Comparison of ENCODE assay signal across 28 mouse cellular contexts in the genomic region with DNA sequence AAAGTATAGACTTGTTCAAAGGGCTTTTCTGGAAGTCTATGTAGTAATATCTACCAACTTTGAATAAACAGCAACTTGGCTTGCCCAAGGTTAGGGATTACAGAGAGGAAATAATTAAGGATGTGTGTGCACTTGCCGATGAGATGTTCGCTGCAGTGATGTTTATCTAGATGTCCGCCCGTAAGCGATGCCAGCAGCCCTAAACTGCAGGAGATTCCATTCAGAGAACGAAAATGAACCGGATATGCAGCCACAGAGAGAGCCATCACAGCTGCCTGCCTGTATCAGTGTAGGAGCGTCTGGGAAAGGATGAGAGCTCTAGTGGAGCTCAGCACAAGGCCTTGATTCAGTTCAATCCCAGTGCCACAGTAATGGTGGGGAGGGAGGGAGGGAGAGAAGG. TPM values are rescaled to one million over a fixed set of nuclear protein-coding genes. Genes with fewer than 3 reads are reported as not detected.
DNase-seq lines count a peak whose midpoint lies in the region; ATAC-seq and TF ChIP-seq lines count a peak whose summit lies in the region.
"Had no signal": no experiment of that assay in that cellular context is flagged by ENCODE, and none has a peak within 500 bp of the region (broad histone marks: within the 10 kb centered on the region; RNA-seq: fewer than 3 reads in every experiment).

No protein-coding gene starts in this region.

- intact Hi-C loops in heart, postnatal 25 days (cut with DNase I): no loop called here

- H3K4me2 ChIP-seq in intestine, embryonic 15.5 days (replicated peaks): no peak overlapping the region
- H3K4me2 ChIP-seq in intestine, embryonic 16.5 days (ENCODE audit: low read depth, low read length): no peak overlapping the region
- H3K4me2 ChIP-seq in lung, embryonic 14.5 days: no peak overlapping the region
- no peak overlapping the region for H3K4me2 ChIP-seq in stomach, embryonic 15.5 days
- H3K4me2 ChIP-seq: heart, embryonic 13.5 days; hindbrain, embryonic 15.5 days; limb, embryonic 12.5 days; midbrain, embryonic 13.5 days; neural tube, embryonic 13.5 days had no signal

- no peak for TF ChIP-seq CTCF in lung, embryonic 14.5 days (IDR thresholded peaks at IDR 0.05; ENCODE audit: low read depth)

- peak; percentile 65 for DNase-seq in lung, embryonic 14.5 days
- peak; percentile 39 for DNase-seq in lung, postnatal 14 days
- DNase-seq in gastrocnemius, postnatal 25 days: no peak
- no peak for DNase-seq in heart, postnatal 25 days (ENCODE audit: low spot score)
- DNase-seq: adrenal gland, postnatal 10 days; cerebellum, adult 11 months; cerebellum, adult 9-10 months; cerebellum, postnatal 36 days; gastrocnemius, adult 2 months; heart, postnatal 10 days; kidney, postnatal 25 days; thymus, adult 18-20 months; thymus, postnatal 25 days had no signal

- no peaks in the 10 kb centered on the region for H3K27me3 ChIP-seq in intestine, embryonic 15.5 days (replicated peaks)
- H3K27me3 ChIP-seq in intestine, embryonic 16.5 days (replicated peaks; ENCODE audit: control insufficient read depth, insufficient read depth, low read length): no peaks in the 10 kb centered on the region
- no peaks in the 10 kb centered on the region for H3K27me3 ChIP-seq in lung, embryonic 14.5 days (ENCODE audit: insufficient read depth, low read length)
- no peaks in the 10 kb centered on the region; the same call in 1 of the 2 replicates for H3K27me3 ChIP-seq in stomach, embryonic 15.5 days (replicated peaks)
- H3K27me3 ChIP-seq: hindbrain, embryonic 15.5 days; midbrain, embryonic 13.5 days had no signal

- no peaks in the 10 kb centered on the region for H3K36me3 ChIP-seq in intestine, embryonic 15.5 days
- H3K36me3 ChIP-seq in intestine, embryonic 16.5 days (ENCODE audit: control insufficient read depth, insufficient read depth, low read length): no peaks in the 10 kb centered on the region
- H3K36me3 ChIP-seq in lung, embryonic 14.5 days (ENCODE audit: insufficient read depth): no peaks in the 10 kb centered on the region
- H3K36me3 ChIP-seq in stomach, embryonic 15.5 days: no peaks in the 10 kb centered on the region
- H3K36me3 ChIP-seq: G1E; heart, embryonic 13.5 days; hindbrain, embryonic 10.5 days; hindbrain, embryonic 15.5 days; limb, embryonic 12.5 days; midbrain, embryonic 13.5 days; neural tube, embryonic 13.5 days had no signal

- H3K4me3 ChIP-seq in intestine, embryonic 15.5 days (replicated peaks): no peak overlapping the region
- no peak overlapping the region for H3K4me3 ChIP-seq in intestine, embryonic 16.5 days (ENCODE audit: low read length)
- H3K4me3 ChIP-seq in lung, embryonic 14.5 days (ENCODE audit: low read depth, low read length): no peak overlapping the region
- no peak overlapping the region for H3K4me3 ChIP-seq in stomach, embryonic 15.5 days (replicated peaks)
- H3K4me3 ChIP-seq: gastrocnemius, adult 2 months; heart, embryonic 13.5 days; hindbrain, embryonic 10.5 days; hindbrain, embryonic 15.5 days; layer of hippocampus, adult 2 months; left cerebral cortex, adult 2 months; limb, embryonic 12.5 days; midbrain, embryonic 13.5 days; neural tube, embryonic 13.5 days had no signal

- H3K27ac ChIP-seq in intestine, embryonic 15.5 days: 0 out of 2 replicates have a peak overlapping the region, but pooled peaks have one; percentile 11
- H3K27ac ChIP-seq in intestine, embryonic 16.5 days (ENCODE audit: low read length): no peak overlapping the region
- H3K27ac ChIP-seq in lung, embryonic 14.5 days (ENCODE audit: low read depth): no peak overlapping the region; the same call in 1 of the 2 replicates
- H3K27ac ChIP-seq in stomach, embryonic 15.5 days: peak overlapping the region; percentile 16; the same call in 1 of the 2 replicates
- H3K27ac ChIP-seq: gastrocnemius, adult 2 months; heart, embryonic 13.5 days; hindbrain, embryonic 10.5 days; hindbrain, embryonic 15.5 days; layer of hippocampus, adult 2 months; left cerebral cortex, adult 2 months; limb, embryonic 12.5 days; midbrain, embryonic 13.5 days; neural tube, embryonic 13.5 days had no signal

- 36% methylated on average over 8 of the region's 8 CpGs for WGBS in intestine, embryonic 15.5 days
- 46% methylated on average over 8 of the region's 8 CpGs for WGBS in intestine, embryonic 16.5 days
- 36% methylated on average over 8 of the region's 8 CpGs for WGBS in lung, embryonic 14.5 days
- 40% methylated on average over 8 of the region's 8 CpGs for WGBS in stomach, embryonic 15.5 days

- H3K9ac ChIP-seq in intestine, embryonic 15.5 days: no peak overlapping the region
- no peak overlapping the region for H3K9ac ChIP-seq in intestine, embryonic 16.5 days (ENCODE audit: low read depth, low read length)
- H3K9ac ChIP-seq in lung, embryonic 14.5 days: no peak overlapping the region
- H3K9ac ChIP-seq in stomach, embryonic 15.5 days: no peak overlapping the region
- H3K9ac ChIP-seq: heart, embryonic 13.5 days; hindbrain, embryonic 15.5 days; limb, embryonic 12.5 days; midbrain, embryonic 13.5 days; neural tube, embryonic 13.5 days had no signal

- H3K9me3 ChIP-seq in intestine, embryonic 15.5 days: no peaks in the 10 kb centered on the region
- no peaks in the 10 kb centered on the region for H3K9me3 ChIP-seq in intestine, embryonic 16.5 days (ENCODE audit: control insufficient read depth, low read length)
- H3K9me3 ChIP-seq in lung, embryonic 14.5 days (ENCODE audit: low read depth, low read length): no peaks in the 10 kb centered on the region
- no peaks in the 10 kb centered on the region for H3K9me3 ChIP-seq in stomach, embryonic 15.5 days
- H3K9me3 ChIP-seq: heart, embryonic 13.5 days; hindbrain, embryonic 10.5 days; hindbrain, embryonic 15.5 days; limb, embryonic 12.5 days; midbrain, embryonic 13.5 days; neural tube, embryonic 13.5 days had no signal

- ATAC-seq in intestine, embryonic 15.5 days: no peak
- no peak; the same call in 1 of the 2 replicates for ATAC-seq in intestine, embryonic 16.5 days
- ATAC-seq in lung, embryonic 14.5 days (ENCODE audit: insufficient read depth): peak; percentile 29; the same call in 1 of the 2 replicates
- ATAC-seq in stomach, embryonic 15.5 days (ENCODE audit: insufficient read depth, low FRiP score, low read depth): no peak
- ATAC-seq: forebrain, embryonic 14.5 days; inflammation-experienced regulatory T-cells, adult 6 months; midbrain, embryonic 13.5 days had no signal

- 0 out of 2 replicates have a peak, but pooled peaks cover 3% of the 10 kb centered on the region for H3K4me1 ChIP-seq in intestine, embryonic 15.5 days (replicated peaks)
- H3K4me1 ChIP-seq in intestine, embryonic 16.5 days (ENCODE audit: control insufficient read depth, insufficient read depth, low read length): no peaks in the 10 kb centered on the region; the same call in 1 of the 2 replicates
- H3K4me1 ChIP-seq in lung, embryonic 14.5 days (ENCODE audit: insufficient read depth): no peaks in the 10 kb centered on the region
- 0 out of 2 replicates have a peak, but pooled peaks cover 4% of the 10 kb centered on the region for H3K4me1 ChIP-seq in stomach, embryonic 15.5 days
- H3K4me1 ChIP-seq: heart, embryonic 13.5 days; hindbrain, embryonic 10.5 days; hindbrain, embryonic 15.5 days; midbrain, embryonic 13.5 days; neural tube, embryonic 13.5 days had no signal

RNA-seq across cellular contexts. Expression of gene Foxf1, which starts 48.6 kb away (rescaled TPM):
- polyA plus RNA-seq in intestine, embryonic 15.5 days (2015; fragmentation: Nextera tagmentation; extraction: Ambion mirVana): 105 and 126 TPM in 2 replicates
- polyA plus RNA-seq in intestine, embryonic 16.5 days (2015; fragmentation: Nextera tagmentation; extraction: Ambion mirVana): 86.9 and 88.3 TPM in 2 replicates
- polyA plus RNA-seq in lung, embryonic 14.5 days (2014; fragmentation: Nextera tagmentation; extraction: Ambion mirVana): 167 and 180 TPM in 2 replicates
- polyA plus RNA-seq in stomach, embryonic 15.5 days (2015; fragmentation: Nextera tagmentation; extraction: Ambion mirVana): 131 and 136 TPM in 2 replicates
- not detected for total RNA-seq in gastrocnemius, postnatal 25 days (2021)
- under 1 TPM in 1 of 2 experiments, not detected in 1; 0.20 TPM for total RNA-seq in heart, postnatal 25 days (2021)
- total RNA-seq: megakaryocyte progenitor cell, adult 5-6 weeks had no signal
- polyA plus RNA-seq: G1E had no signal

Comparison
In these comparisons a context has a peak if more than half of its experiments do, and no peak if none do; other contexts are left out.
1. H3K27ac ChIP-seq: peak in intestine, embryonic 15.5 days (single experiment) and stomach, embryonic 15.5 days (single experiment); none in intestine, embryonic 16.5 days (single experiment) and lung, embryonic 14.5 days (single experiment).
2. DNase-seq: peak in lung, embryonic 14.5 days (single experiment) and lung, postnatal 14 days (single experiment); none in gastrocnemius, postnatal 25 days (single experiment) and heart, postnatal 25 days (single experiment).